Mouse (Mus musculus) forebrain, embryonic 10.5 days (tissue): Measurements from ENCODE around the gene Pipox. TPM values are rescaled to one million over a fixed set of nuclear protein-coding genes. Genes with fewer than 3 reads are reported as not detected.

Experiments used
- DNase-seq: peaks from one replicate; pipeline ENCODE4 v3.0.0-alpha.2; 2017; ENCODE audit warnings: low spot score; ENCODE audit errors: extremely low spot score
- H3K27ac ChIP-seq: fragments of 300-500 bp; sonication (generic); 2 replicates; pipeline ENCODE4 v1.5.1; 2016; ENCODE audit warnings: mild to moderate bottlenecking
- H3K27me3 ChIP-seq: fragments of 300-500 bp; sonication (generic); 2 replicates; pipeline ENCODE4 v1.6.1; 2016; ENCODE audit warnings: mild to moderate bottlenecking; ENCODE audit not compliant: poor library complexity, severe bottlenecking
- H3K36me3 ChIP-seq: fragments of 300-500 bp; sonication (generic); replicated peaks from 2 replicates; pipeline ENCODE4 v1.6.1; 2016; ENCODE audit warnings: mild to moderate bottlenecking, moderate library complexity
- H3K4me1 ChIP-seq: fragments of 300-500 bp; sonication (generic); 2 replicates; pipeline ENCODE4 v1.6.1; 2016
- H3K4me3 ChIP-seq: fragments of 300-500 bp; sonication (generic); 2 replicates; pipeline ENCODE4 v1.5.1; 2016; ENCODE audit warnings: mild to moderate bottlenecking, moderate library complexity
- H3K9me3 ChIP-seq: fragments of 300-500 bp; sonication (generic); 2 replicates; pipeline ENCODE4 v1.6.1; 2016; ENCODE audit warnings: mild to moderate bottlenecking, moderate library complexity
- WGBS: fragments of 180-500 bp; shearing (Covaris S2); methylation state at CpG from one replicate; pipeline ENCODE4 v1.1.7; 2016; 5-methylcytosine and 5-hydroxymethylcytosine counted together
- polyA plus RNA-seq: library from polyadenylated mRNA; unstranded; fragments of >200 nt; fragmentation: Nextera tagmentation; extraction: Ambion mirVana; gene quantifications from 2 replicates; pipeline ENCODE4 v1.2.1, GENCODE M21; 2016

Pipox gene
- polyA plus RNA-seq, 1 experiment from 2014 or later, result 10.0 TPM

- peaks cover 75% of the 10 kb centered on the region for H3K4me1 ChIP-seq
- H3K27ac ChIP-seq, result no peak overlapping the region
- peaks cover 83% of the 10 kb centered on the region for H3K27me3 ChIP-seq
- 93% methylated on average over 5 of the region's 5 CpGs for WGBS
- H3K9me3 ChIP-seq, result no peaks in the 10 kb centered on the region
- no peak overlapping the region for H3K4me3 ChIP-seq
- DNase-seq, result no peak
- H3K36me3 ChIP-seq, result no peaks in the 10 kb centered on the region
Measured at GRCm38 (mm10) chr11:77888846-77889245, 5.0 kb downstream of the Pipox start.

GRCm38 (mm10) chr11:77887373-77887960 lies 6.4 kb downstream of the Pipox start:
- peaks cover 66% of the 10 kb centered on the region for H3K4me1 ChIP-seq
- H3K36me3 ChIP-seq, result no peaks in the 10 kb centered on the region
- 51% methylated on average over 17 of the region's 17 CpGs for WGBS
- 0 out of 2 replicates have a peak overlapping the region, but pooled peaks have one; percentile 1 for H3K4me3 ChIP-seq
- no peak for DNase-seq
- no peaks in the 10 kb centered on the region for H3K9me3 ChIP-seq
- peaks cover 85% of the 10 kb centered on the region for H3K27me3 ChIP-seq
- peak overlapping the region; percentile 66 for H3K27ac ChIP-seq

DNA sequence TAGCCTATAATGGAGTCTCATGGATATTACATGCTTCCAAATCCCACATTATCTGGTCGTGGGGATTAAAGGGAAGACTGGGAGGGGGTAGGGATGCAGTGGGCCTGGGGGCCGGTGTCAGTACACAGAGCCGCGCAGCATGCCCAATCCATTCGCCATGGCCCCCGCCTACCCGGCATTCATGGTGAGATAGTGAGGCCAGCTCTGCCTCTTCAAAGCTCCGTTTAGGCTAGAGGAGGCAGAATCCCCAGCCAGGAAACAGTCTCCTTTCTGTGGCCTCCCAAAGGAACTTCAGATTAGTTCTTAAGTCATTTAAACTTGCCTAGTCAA lies 8.7 kb downstream of the Pipox start:
- no peak for DNase-seq
- H3K9me3 ChIP-seq, result no peaks in the 10 kb centered on the region
- H3K4me1 ChIP-seq, result peaks cover 67% of the 10 kb centered on the region
- peak overlapping the region; percentile 41 for H3K27ac ChIP-seq
- WGBS, result 23% methylated on average over 8 of the region's 8 CpGs
- H3K4me3 ChIP-seq, result peak overlapping the region; percentile 9; the same call in 1 of the 2 replicates
- peaks cover 85% of the 10 kb centered on the region for H3K27me3 ChIP-seq
- H3K36me3 ChIP-seq, result no peaks in the 10 kb centered on the region

DNA sequence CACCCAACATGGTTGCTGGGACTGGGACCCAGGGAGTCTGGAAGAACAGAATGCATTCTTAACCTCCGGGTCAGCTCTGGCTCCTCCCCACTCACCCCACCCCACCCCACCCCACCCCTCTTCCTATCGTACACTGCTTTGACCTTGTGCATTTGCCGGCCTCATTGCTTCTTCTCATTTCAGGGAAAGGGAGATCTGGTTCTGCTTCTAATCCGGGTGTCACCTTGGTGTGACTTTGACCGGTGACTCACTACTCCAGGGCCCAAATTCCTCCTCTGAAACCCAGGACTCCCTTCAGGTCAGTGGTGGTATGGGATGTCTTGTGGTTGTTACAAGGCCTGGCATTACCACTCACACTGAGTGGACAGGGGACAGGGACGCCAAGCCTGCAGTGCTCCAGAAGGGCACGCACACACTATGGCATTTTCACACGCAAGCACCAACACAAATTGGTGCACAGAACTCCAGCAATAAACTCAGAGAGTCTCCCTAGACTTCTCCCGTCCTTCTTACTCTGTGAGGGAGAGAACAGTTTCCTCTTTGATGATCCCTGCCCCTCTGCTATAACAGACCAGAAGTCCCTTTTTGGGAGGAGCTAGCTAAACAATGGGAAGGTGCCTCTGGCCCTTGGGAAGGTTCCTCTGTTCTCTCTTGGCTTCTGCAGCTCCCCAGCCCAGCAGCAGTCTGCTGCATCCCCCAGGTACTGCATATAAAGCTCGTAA lies 9.2 kb downstream of the Pipox start:
- Histone ChIP-seq H3K4me3 (peak overlapping the region; percentile 9; the same call in 1 of the 2 replicates), H3K36me3 (no peaks in the 10 kb centered on the region), H3K27ac (peak overlapping the region; percentile 41), H3K9me3 (no peaks in the 10 kb centered on the region), H3K27me3 (peaks cover 88% of the 10 kb centered on the region), H3K4me1 (peaks cover 73% of the 10 kb centered on the region)
- no peak for DNase-seq
- WGBS, result 40% methylated on average over 10 of the region's 10 CpGs

DNA sequence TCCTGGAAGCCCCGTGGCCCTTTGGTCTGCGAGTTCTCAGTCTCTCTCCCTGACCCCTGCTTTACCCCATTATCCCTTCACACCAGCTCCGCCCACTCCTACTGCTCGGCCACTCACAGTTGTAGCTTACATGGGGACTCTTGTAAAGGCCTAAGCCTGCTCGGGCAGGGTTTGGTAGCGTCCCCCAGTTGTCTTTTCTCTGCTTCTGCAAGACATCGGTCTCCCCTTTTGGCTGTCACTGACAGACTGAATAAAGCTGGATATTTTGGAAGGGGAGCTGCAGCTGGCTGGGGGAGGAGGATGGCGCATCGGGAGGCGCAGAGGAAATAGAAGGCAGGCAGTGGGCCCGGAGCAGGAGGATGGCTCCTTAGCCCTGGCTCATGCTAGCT lies 17.1 kb downstream of the Pipox start:
- Histone ChIP-seq H3K9me3 (no peaks in the 10 kb centered on the region; the same call in 1 of the 2 replicates), H3K4me3 (no peak overlapping the region; the same call in 1 of the 2 replicates), H3K4me1 (peaks cover 59% of the 10 kb centered on the region), H3K36me3 (no peaks in the 10 kb centered on the region), H3K27me3 (peaks cover 81% of the 10 kb centered on the region), H3K27ac (peak overlapping the region; percentile 74)
- no peak for DNase-seq
- WGBS, result 54% methylated on average over 11 of the region's 11 CpGs

DNA sequence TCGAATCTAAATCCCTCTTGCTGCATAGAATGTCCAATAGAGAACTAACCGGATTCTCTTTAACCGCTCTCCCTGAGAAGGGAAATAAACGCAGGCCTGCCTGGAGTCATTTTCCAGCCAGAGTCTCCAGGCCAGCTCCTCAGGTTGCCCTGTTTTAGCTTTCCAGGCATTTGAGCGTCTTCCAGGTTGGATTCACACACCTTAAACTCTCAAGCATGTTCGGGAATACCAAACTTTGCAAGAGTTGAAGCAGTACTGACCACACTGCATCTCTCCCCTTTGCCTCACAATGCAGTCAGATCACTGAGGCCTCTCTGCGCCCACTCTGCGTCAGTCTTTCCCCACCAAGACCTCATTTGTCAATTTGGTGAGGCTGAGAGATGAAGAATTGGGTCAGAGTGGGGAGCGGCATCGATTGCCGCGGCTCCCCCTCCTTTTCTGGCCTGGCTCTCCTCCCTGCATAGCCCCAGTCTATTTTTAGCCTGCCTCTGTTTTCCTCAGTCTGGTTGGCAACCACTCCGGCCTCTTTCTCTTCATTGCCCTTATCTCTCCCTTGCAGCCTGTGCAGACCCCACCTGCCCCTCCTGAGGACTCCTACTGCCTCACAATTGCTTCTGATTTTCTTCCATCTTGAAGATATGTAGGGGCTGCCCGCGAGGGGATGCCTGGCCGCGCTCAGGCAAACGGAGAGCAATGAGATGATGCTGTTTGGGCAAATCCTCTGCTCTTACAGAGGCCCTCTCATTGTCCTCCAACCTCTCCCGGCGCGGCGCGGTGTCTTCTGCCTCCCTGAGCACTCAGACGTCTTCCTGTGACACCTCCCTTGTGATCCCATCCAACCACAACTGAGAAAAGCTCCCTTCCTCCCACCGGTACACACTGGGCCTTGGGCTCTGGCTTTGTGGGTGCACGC lies 17.8 kb downstream of the Pipox start:
- Histone ChIP-seq H3K4me1 (peaks cover 57% of the 10 kb centered on the region), H3K9me3 (no peaks in the 10 kb centered on the region; the same call in 1 of the 2 replicates), H3K36me3 (no peaks in the 10 kb centered on the region), H3K4me3 (no peak overlapping the region; the same call in 1 of the 2 replicates), H3K27ac (peak overlapping the region; percentile 74), H3K27me3 (peaks cover 79% of the 10 kb centered on the region)
- 63% methylated on average over 26 of the region's 26 CpGs for WGBS
- no peak for DNase-seq

GRCm38 (mm10) chr11:77875269-77875668 lies 18.6 kb downstream of the Pipox start:
- no peaks in the 10 kb centered on the region; the same call in 1 of the 2 replicates for H3K9me3 ChIP-seq
- H3K36me3 ChIP-seq, result no peaks in the 10 kb centered on the region
- 56% methylated on average over 5 of the region's 5 CpGs for WGBS
- no peak overlapping the region for H3K4me3 ChIP-seq
- H3K27me3 ChIP-seq, result peaks cover 82% of the 10 kb centered on the region
- DNase-seq, result no peak
- H3K27ac ChIP-seq, result peak overlapping the region; percentile 74; the same call in 1 of the 2 replicates
- peaks cover 53% of the 10 kb centered on the region for H3K4me1 ChIP-seq

DNA sequence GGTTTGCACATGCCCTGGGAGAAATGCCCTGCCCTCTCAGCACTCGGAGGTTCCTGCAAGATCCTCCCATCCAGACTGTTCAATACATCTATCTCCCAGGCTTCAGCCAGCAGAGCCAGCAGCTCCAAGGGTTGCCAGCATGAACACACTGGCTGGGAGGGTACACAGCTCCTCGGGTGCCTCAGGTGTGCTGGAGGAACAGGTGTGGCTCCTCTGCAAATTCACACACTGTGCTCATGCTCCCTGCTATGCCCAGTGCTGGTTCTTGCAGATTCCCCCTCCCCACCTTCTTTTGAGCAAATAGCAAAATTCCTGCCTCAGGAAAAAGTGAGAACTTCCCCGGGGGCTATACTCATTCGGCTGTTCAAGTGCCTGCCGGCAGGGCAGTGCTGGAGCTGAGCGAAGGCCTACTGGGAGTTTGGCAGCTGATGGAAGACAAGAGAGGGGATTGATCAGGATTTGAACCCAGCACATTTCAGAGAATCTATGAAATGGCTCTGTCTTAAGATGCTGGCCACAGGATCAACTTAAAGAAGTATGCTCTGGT lies 19.1 kb downstream of the Pipox start:
- DNase-seq, result no peak
- Histone ChIP-seq H3K36me3 (no peaks in the 10 kb centered on the region), H3K4me3 (no peak overlapping the region), H3K27ac (no peak overlapping the region), H3K9me3 (no peaks in the 10 kb centered on the region; the same call in 1 of the 2 replicates), H3K27me3 (peaks cover 81% of the 10 kb centered on the region), H3K4me1 (peaks cover 48% of the 10 kb centered on the region)
- WGBS, result 74% methylated on average over 6 of the region's 6 CpGs

DNA sequence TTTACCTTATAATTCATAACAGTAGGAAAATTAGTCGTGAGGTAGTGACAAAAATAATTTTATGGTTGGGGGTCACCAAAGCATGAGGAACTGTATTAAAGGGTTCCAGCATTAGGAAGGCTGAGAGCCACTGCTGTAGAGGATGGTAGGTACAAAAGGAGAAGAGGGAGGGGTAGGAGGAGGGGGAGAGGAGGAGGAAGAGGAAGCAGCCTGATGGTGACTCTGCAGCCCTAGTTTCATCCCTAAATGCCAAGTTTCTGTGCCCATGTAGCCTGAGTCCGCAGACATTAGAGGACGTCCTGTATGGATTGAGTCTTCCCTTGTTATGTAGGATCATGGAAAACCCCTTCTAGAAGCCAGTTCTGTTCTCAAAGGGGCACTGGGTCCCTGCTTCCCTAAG lies 20.8 kb downstream of the Pipox start:
- WGBS, result 57% methylated on average over 3 of the region's 3 CpGs
- H3K4me1 ChIP-seq, result peaks cover 58% of the 10 kb centered on the region
- no peak overlapping the region for H3K27ac ChIP-seq
- no peak overlapping the region for H3K4me3 ChIP-seq
- peaks cover 89% of the 10 kb centered on the region for H3K27me3 ChIP-seq
- H3K36me3 ChIP-seq, result no peaks in the 10 kb centered on the region
- no peak for DNase-seq
- no peaks in the 10 kb centered on the region for H3K9me3 ChIP-seq

GRCm38 (mm10) chr11:77872685-77873084 lies 21.2 kb downstream of the Pipox start:
- Histone ChIP-seq H3K4me3 (peak overlapping the region; percentile 22; the same call in 1 of the 2 replicates), H3K27ac (peak overlapping the region; percentile 60), H3K27me3 (peaks cover 90% of the 10 kb centered on the region), H3K36me3 (no peaks in the 10 kb centered on the region), H3K9me3 (no peaks in the 10 kb centered on the region), H3K4me1 (peaks cover 62% of the 10 kb centered on the region)
- no peak for DNase-seq
- 8% methylated on average over 7 of the region's 7 CpGs for WGBS

DNA sequence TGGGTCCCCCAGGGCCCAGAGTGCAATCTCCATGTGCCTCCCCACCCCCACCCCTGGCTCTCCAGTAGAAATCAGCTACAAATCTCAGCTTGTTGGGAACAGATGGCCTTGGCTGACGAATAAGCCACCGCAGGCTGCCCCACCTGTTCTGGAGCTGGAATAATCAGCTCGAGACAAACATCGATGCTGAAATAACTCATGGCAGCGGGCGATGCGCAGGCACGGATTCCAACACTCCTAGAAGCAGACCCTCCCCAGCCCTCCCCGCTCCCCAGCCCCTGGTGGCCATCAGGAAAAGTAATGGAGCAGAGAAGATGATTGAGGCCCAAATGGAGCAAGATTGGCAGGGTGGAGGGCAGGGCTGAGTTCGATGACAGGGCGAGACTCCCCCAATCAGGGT lies 21.7 kb downstream of the Pipox start:
- 5% methylated on average over 11 of the region's 11 CpGs for WGBS
- H3K9me3 ChIP-seq, result no peaks in the 10 kb centered on the region
- peaks cover 66% of the 10 kb centered on the region for H3K4me1 ChIP-seq
- no peak for DNase-seq
- H3K36me3 ChIP-seq, result no peaks in the 10 kb centered on the region
- peak overlapping the region; percentile 60 for H3K27ac ChIP-seq
- peak overlapping the region; percentile 22; the same call in 1 of the 2 replicates for H3K4me3 ChIP-seq
- H3K27me3 ChIP-seq, result peaks cover 93% of the 10 kb centered on the region

DNA sequence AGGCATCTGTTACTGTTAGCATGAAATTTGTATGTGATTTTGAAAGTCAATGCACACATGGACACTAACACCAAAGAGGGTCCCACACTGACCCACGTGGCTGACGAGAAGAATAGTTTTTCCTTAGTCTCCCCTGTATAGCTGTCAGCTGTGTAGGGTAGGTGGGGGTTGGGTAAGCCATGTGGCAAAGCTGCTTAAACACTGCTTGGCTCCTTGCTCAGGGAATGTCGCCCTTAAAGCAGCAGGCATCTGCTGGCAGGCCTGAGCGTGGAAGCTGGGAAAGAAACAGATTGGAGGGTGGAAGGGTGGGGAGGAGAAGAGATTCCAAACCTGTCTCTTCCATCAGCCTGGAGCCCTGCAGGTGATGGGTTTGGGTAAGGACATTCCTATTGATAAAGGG lies 22.5 kb downstream of the Pipox start:
- no peak overlapping the region for H3K4me3 ChIP-seq
- peaks cover 66% of the 10 kb centered on the region for H3K4me1 ChIP-seq
- H3K27ac ChIP-seq, result no peak overlapping the region
- DNase-seq, result no peak
- H3K36me3 ChIP-seq, result no peaks in the 10 kb centered on the region
- no peaks in the 10 kb centered on the region for H3K9me3 ChIP-seq
- H3K27me3 ChIP-seq, result peaks cover 93% of the 10 kb centered on the region
- WGBS, result 29% methylated on average over 4 of the region's 4 CpGs
